ENCODE assay signal across 8 mouse cellular contexts in the genomic region with DNA sequence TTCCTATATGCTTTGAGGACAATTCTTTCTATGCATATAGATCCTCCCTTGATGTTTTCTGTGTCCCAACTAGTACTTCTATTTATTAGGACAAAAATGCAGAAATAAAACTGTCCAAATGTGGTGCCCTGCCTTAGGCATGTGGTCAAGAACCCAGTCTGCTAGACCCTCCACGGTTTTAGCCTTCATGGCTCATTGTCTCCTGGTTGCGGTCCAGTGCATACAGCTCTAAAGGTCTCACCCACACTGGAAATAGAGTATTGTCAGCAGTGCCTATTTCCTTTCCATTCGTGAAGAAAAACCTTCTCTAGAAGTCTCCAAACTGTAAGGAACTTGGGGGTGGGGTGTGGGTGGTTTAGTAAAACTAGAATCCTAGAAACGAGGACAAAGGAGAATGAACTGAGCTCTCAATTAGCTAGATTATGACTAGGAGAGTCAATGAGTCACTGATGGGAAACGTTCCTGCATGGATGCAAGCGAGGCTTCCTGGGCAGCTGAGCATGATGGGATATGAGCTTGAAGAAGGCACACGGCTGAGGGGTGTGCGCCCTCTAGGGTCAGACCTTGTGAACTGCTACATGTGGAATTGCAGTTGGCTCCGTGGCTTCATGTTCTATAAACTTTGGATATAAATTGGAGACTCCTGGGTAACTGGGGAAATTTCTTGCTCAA. TPM values are rescaled to one million over a fixed set of nuclear protein-coding genes. Genes with fewer than 3 reads are reported as not detected.
DNase-seq lines count a peak whose midpoint lies in the region; ATAC-seq and TF ChIP-seq lines count a peak whose summit lies in the region.

No protein-coding gene starts in this region.

- H3K27me3 ChIP-seq in Patski: no peaks in the 10 kb centered on the region
- no peaks in the 10 kb centered on the region for H3K27me3 ChIP-seq in heart, embryonic 11.5 days (ENCODE audit: control insufficient read depth, insufficient read depth, low read length)
- no peaks in the 10 kb centered on the region for H3K27me3 ChIP-seq in lung, embryonic 14.5 days (ENCODE audit: insufficient read depth, low read length)

- peaks cover 3% of the 10 kb centered on the region; the same call in 1 of the 2 replicates for H3K36me3 ChIP-seq in heart, embryonic 11.5 days (ENCODE audit: control insufficient read depth, insufficient read depth, low read length)
- H3K36me3 ChIP-seq in lung, embryonic 14.5 days (ENCODE audit: insufficient read depth): peaks cover 9% of the 10 kb centered on the region; the same call in 1 of the 2 replicates

- POLR2A ChIA-PET in Patski (lab: Charles Lee): no interaction called here

- no peak overlapping the region for H3K4me3 ChIP-seq in heart, embryonic 11.5 days (ENCODE audit: low read depth, low read length)
- H3K4me3 ChIP-seq in lung, embryonic 14.5 days (ENCODE audit: low read depth, low read length): no peak overlapping the region

- DNase-seq in cerebellum, adult 11 months: peak; percentile 10
- DNase-seq in Patski (ENCODE audit: low read depth, low spot score): peak; percentile 47
- DNase-seq in cerebellum, postnatal 14 days: peak; percentile 56 to 70
- peak; percentile 60 to 77 for DNase-seq in layer of hippocampus, adult 18-20 months (ENCODE audit: low spot score in 2 of 2)
- DNase-seq in lung, embryonic 14.5 days: peak; percentile 73
- peak; percentile 84 for DNase-seq in right cerebral cortex, adult 18-20 months

- in situ Hi-C loops in Patski (cut with MboI; ENCODE audit: low pct_unique_long_range_greater_than_20kb): no loop called here

- CTCF ChIA-PET in Patski (lab: Charles Lee): interaction anchor here (1.0 to 1.4 kb wide), 3 partner anchors 8 to 10 kb away, joined by 3 to 4 read pairs (median 3); no protein-coding TSS in a partner anchor

- peak overlapping the region; percentile 6; the same call in 1 of the 2 replicates for H3K4me2 ChIP-seq in heart, embryonic 11.5 days
- no peak overlapping the region for H3K4me2 ChIP-seq in lung, embryonic 14.5 days

- no peaks in the 10 kb centered on the region for H3K9me3 ChIP-seq in heart, embryonic 11.5 days (replicated peaks; ENCODE audit: control insufficient read depth, low read length)
- no peaks in the 10 kb centered on the region; the same call in 1 of the 2 replicates for H3K9me3 ChIP-seq in lung, embryonic 14.5 days (ENCODE audit: low read depth, low read length)

- H3K27ac ChIP-seq in heart, embryonic 11.5 days (ENCODE audit: low read depth, low read length): no peak overlapping the region
- H3K27ac ChIP-seq in lung, embryonic 14.5 days (ENCODE audit: low read depth): no peak overlapping the region

- WGBS in heart, embryonic 11.5 days (ENCODE audit: insufficient replicate concordance): 38% methylated on average over 9 of the region's 9 CpGs
- WGBS in lung, embryonic 14.5 days: 38% methylated on average over 9 of the region's 9 CpGs

- H3K9ac ChIP-seq in heart, embryonic 11.5 days (ENCODE audit: low read depth, low read length): no peak overlapping the region
- H3K9ac ChIP-seq in lung, embryonic 14.5 days: no peak overlapping the region

- H3K4me1 ChIP-seq in heart, embryonic 11.5 days (ENCODE audit: control insufficient read depth, insufficient read depth, low read length): peaks cover 6% of the 10 kb centered on the region; the same call in 1 of the 2 replicates
- no peaks in the 10 kb centered on the region for H3K4me1 ChIP-seq in lung, embryonic 14.5 days (ENCODE audit: insufficient read depth)

- TF ChIP-seq CTCF in Patski (IDR thresholded peaks at IDR 0.05): peak; percentile 88
- TF ChIP-seq CTCF in lung, embryonic 14.5 days (IDR thresholded peaks at IDR 0.05; ENCODE audit: low read depth): peak; percentile 82

- no peak for ATAC-seq in cerebellum, adult (ENCODE audit: insufficient number of reproducible peaks, low FRiP score, low TSS enrichment)
- ATAC-seq in Patski: peak; percentile 81
- ATAC-seq in heart, embryonic 11.5 days (replicated peaks; ENCODE audit: insufficient number of reproducible peaks, low FRiP score, low TSS enrichment): no peak
- ATAC-seq in lung, embryonic 14.5 days (ENCODE audit: insufficient read depth): no peak

RNA-seq across cellular contexts. Expression of gene Cfap44, which starts 2.6 kb away (rescaled TPM):
- 0.68 TPM for polyA plus RNA-seq in Patski (2021)
- 0.37 TPM in 1 of 2 replicates, not detected in the other for polyA plus RNA-seq in heart, embryonic 11.5 days (2014; fragmentation: Nextera tagmentation; extraction: Ambion mirVana)
- 10 to 100 TPM; 10.8 to 10.9 TPM for total RNA-seq in layer of hippocampus, adult 18-20 months (2021)
- polyA plus RNA-seq in lung, embryonic 14.5 days (2014; fragmentation: Nextera tagmentation; extraction: Ambion mirVana): 0.67 and 1.0 TPM in 2 replicates

RNA-seq across cellular contexts. Expression of gene Spice1, which starts 45.1 kb away (rescaled TPM):
- polyA plus RNA-seq in Patski (2021): 22.2 TPM
- polyA plus RNA-seq in heart, embryonic 11.5 days (2014; fragmentation: Nextera tagmentation; extraction: Ambion mirVana): 19.9 and 20.4 TPM in 2 replicates
- 10 to 100 TPM; 18.7 to 19.5 TPM for total RNA-seq in layer of hippocampus, adult 18-20 months (2021)
- 30.6 and 33.5 TPM in 2 replicates for polyA plus RNA-seq in lung, embryonic 14.5 days (2014; fragmentation: Nextera tagmentation; extraction: Ambion mirVana)

RNA-seq across cellular contexts. Expression of gene Sidt1, which starts 59.0 kb away (rescaled TPM):
- not detected for polyA plus RNA-seq in Patski (2021)
- polyA plus RNA-seq in heart, embryonic 11.5 days (2014; fragmentation: Nextera tagmentation; extraction: Ambion mirVana): not detected in 2 replicates
- 10 to 100 TPM; 41.2 to 41.9 TPM for total RNA-seq in layer of hippocampus, adult 18-20 months (2021)
- polyA plus RNA-seq in lung, embryonic 14.5 days (2014; fragmentation: Nextera tagmentation; extraction: Ambion mirVana): 0.20 and 0.26 TPM in 2 replicates

Comparison
In these comparisons a context has a peak if more than half of its experiments do, and no peak if none do; other contexts are left out.
1. DNase-seq: peak in every context shown above with its lines; median percentile 84 in right cerebral cortex, adult 18-20 months; 73 in lung, embryonic 14.5 days; 68 in layer of hippocampus, adult 18-20 months; 63 in cerebellum, postnatal 14 days; 47 in Patski; 10 in cerebellum, adult 11 months.